Mouse (Mus musculus) embryonic facial prominence, embryonic 11.5 days (tissue): ENCODE measurements at regions not wholly inside any gene's neighbourhood (a gene's known extent, or its start where the extent isn't known, plus 50 kb on each side); places are given as distances from the start of the nearest gene placed in this dataset.
A peak's percentile ranks its signal among the peaks of the same experiment; 100 is the strongest.

Source experiments
- ATAC-seq: fragments of 200-750 bp; cut with Nextera tagmentation; replicated peaks from 2 replicates; pipeline ENCODE4 v1.8.0; 2017; ENCODE audit warnings: low read depth; ENCODE audit not compliant: insufficient number of reproducible peaks, low FRiP score, low TSS enrichment
- DNase-seq: peaks from one replicate; pipeline ENCODE4 v3.0.0-alpha.2; 2015; ENCODE audit warnings: low spot score
- H3K27ac ChIP-seq: fragments of 300-500 bp; sonication (generic); replicated peaks from 2 replicates; pipeline ENCODE4 v1.5.1; 2014; ENCODE audit warnings: mild to moderate bottlenecking, low read depth, low read length, control low read depth
- H3K27me3 ChIP-seq: fragments of 300-500 bp; sonication (generic); 2 replicates; pipeline ENCODE4 v1.6.1; 2014; ENCODE audit warnings: mild to moderate bottlenecking, low read length, moderate library complexity, mixed read lengths; ENCODE audit not compliant: control insufficient read depth, insufficient read depth
- H3K36me3 ChIP-seq: fragments of 300-500 bp; sonication (generic); replicated peaks from 2 replicates; pipeline ENCODE4 v1.6.1; 2014; ENCODE audit warnings: low read depth, mild to moderate bottlenecking, low read length, moderate library complexity, mixed read lengths; ENCODE audit not compliant: control insufficient read depth, insufficient read depth
- H3K4me1 ChIP-seq: fragments of 300-500 bp; sonication (generic); 2 replicates; pipeline ENCODE4 v1.6.1; 2014; ENCODE audit warnings: low read length, mixed read lengths; ENCODE audit not compliant: control insufficient read depth, insufficient read depth
- H3K4me2 ChIP-seq: fragments of 300-500 bp; sonication (generic); 2 replicates; pipeline ENCODE4 v1.6.1; 2014; ENCODE audit warnings: low read depth, mild to moderate bottlenecking, control low read depth, low read length, moderate library complexity
- H3K4me3 ChIP-seq: fragments of 300-500 bp; sonication (generic); 2 replicates; pipeline ENCODE4 v1.5.1; 2014; ENCODE audit warnings: low read depth, low read length, control low read depth
- H3K9ac ChIP-seq: fragments of 300-500 bp; sonication (generic); replicated peaks from 2 replicates; pipeline ENCODE4 v1.6.1; 2014; ENCODE audit warnings: mild to moderate bottlenecking, control low read depth, low read length
- H3K9me3 ChIP-seq: fragments of 300-500 bp; sonication (generic); replicated peaks from 2 replicates; pipeline ENCODE4 v1.6.1; 2016; ENCODE audit warnings: mild to moderate bottlenecking, low read length, inconsistent platforms, mixed read lengths; ENCODE audit not compliant: control insufficient read depth
- WGBS: fragments of 180-500 bp; shearing (Covaris S2); extraction: QIAGEN DNeasy Blood & Tissue Kit; methylation state at CpG from one replicate; pipeline ENCODE4 v1.1.7; 2014; 5-methylcytosine and 5-hydroxymethylcytosine counted together

DNA sequence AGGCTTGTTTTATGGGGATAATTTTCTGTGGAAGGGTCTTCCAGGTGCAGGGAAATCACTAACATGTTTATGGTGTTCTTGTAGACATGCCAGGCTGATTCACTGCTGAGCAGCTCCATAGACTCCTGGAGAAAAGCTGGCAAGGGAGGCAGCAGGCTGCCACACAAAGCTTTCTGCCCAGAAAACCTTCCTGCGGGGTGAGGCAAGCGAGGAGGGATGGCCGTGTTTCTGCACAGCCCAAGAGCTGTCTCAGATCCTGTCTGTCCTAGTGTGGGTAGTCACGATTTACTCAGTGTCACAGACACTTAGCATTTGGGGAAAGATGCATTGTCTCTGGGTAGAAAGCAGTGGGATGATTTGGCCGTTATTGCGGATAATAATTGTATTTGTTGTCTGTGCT is 244.2 kb upstream of the Ppp2r3a start:
- Histone ChIP-seq H3K4me3 (no peak overlapping the region), H3K4me2 (no peak overlapping the region), H3K4me1 (no peaks in the 10 kb centered on the region), H3K27ac (no peak overlapping the region), H3K9ac (no peak overlapping the region), H3K36me3 (no peaks in the 10 kb centered on the region), H3K27me3 (no peaks in the 10 kb centered on the region), H3K9me3 (no peaks in the 10 kb centered on the region)
- WGBS, result 82% methylated on average over 6 of the region's 6 CpGs
- ATAC-seq, result no peak
- no peak for DNase-seq

DNA sequence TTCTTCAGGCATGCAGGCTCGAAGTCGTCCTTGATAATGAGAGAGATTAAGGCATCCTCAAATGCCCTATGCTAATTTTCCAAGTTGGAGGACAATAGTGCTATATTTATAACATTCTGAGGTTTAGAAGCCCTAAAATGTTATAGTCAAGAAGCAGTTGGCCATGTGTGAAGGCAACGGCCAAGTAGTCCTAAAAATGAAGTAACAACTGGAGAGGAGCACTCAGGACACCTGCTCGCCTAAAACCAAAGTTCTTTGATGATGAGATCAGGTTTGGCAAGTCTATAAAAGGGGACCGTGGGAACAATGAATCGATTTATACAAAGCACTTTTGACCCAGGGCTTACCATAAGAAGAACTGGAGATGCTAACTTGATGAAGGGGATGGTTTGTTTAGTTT is 237.4 kb upstream of the Ppp2r3a start:
- no peak overlapping the region for H3K4me3 ChIP-seq
- WGBS, result 83% methylated on average over 6 of the region's 6 CpGs
- H3K9ac ChIP-seq, result no peak overlapping the region
- no peak overlapping the region for H3K27ac ChIP-seq
- no peak for ATAC-seq
- no peaks in the 10 kb centered on the region for H3K9me3 ChIP-seq
- H3K4me1 ChIP-seq, result no peaks in the 10 kb centered on the region
- H3K4me2 ChIP-seq, result no peak overlapping the region; the same call in 1 of the 2 replicates
- no peaks in the 10 kb centered on the region for H3K27me3 ChIP-seq
- no peak for DNase-seq
- no peaks in the 10 kb centered on the region for H3K36me3 ChIP-seq

DNA sequence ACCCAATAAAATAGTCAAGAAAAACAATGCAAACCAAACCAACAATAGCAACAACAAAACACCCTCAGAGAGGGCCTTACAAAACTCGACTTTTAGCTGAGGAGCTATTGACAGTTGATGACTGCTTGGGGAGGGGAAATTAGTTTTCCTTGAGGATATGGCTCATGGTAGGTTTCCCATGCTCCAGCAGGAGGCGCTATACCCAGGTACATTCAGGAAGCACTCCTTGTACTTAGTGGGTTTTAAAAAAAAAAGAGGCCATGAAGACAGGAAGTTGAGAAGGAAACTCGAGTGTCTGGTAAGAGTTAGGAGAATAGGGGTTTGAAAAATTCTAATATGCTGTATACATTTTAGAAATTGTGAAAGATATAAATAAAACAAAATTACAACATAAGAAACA is 224.6 kb upstream of the Ppp2r3a start:
- 60% methylated on average over 3 of the region's 3 CpGs for WGBS
- Histone ChIP-seq H3K27ac (no peak overlapping the region), H3K4me3 (no peak overlapping the region), H3K4me2 (no peak overlapping the region), H3K9ac (no peak overlapping the region), H3K36me3 (no peaks in the 10 kb centered on the region), H3K4me1 (no peaks in the 10 kb centered on the region), H3K9me3 (no peaks in the 10 kb centered on the region), H3K27me3 (no peaks in the 10 kb centered on the region)
- DNase-seq (no peak), ATAC-seq (no peak)

DNA sequence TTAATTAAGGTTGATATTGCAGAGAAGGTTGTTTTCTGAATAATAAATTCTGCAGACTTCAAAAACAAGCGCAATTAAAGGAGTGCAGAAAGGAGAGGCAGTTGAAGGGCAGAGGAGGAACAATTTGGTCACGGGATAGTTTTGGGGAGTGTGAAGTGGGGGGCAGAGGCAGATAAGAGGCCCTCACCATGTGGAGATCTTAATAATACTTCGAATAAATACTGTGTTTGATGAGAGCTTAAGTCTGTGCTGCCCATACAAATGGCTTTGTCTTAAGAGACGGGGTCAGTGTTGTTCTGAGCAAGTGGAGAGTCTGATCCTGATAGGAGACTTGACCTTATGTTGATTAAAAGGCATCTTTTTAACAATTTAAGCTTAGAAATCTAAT is 221.5 kb upstream of the Ppp2r3a start:
- Histone ChIP-seq H3K9ac (no peak overlapping the region), H3K27me3 (no peaks in the 10 kb centered on the region), H3K4me2 (no peak overlapping the region), H3K36me3 (no peaks in the 10 kb centered on the region), H3K9me3 (no peaks in the 10 kb centered on the region), H3K4me1 (no peaks in the 10 kb centered on the region), H3K27ac (no peak overlapping the region), H3K4me3 (no peak overlapping the region)
- WGBS, result 78% methylated on average over 4 of the region's 4 CpGs
- DNase-seq (no peak), ATAC-seq (0 out of 2 replicates have a peak, but pooled peaks have one; percentile 14)

DNA sequence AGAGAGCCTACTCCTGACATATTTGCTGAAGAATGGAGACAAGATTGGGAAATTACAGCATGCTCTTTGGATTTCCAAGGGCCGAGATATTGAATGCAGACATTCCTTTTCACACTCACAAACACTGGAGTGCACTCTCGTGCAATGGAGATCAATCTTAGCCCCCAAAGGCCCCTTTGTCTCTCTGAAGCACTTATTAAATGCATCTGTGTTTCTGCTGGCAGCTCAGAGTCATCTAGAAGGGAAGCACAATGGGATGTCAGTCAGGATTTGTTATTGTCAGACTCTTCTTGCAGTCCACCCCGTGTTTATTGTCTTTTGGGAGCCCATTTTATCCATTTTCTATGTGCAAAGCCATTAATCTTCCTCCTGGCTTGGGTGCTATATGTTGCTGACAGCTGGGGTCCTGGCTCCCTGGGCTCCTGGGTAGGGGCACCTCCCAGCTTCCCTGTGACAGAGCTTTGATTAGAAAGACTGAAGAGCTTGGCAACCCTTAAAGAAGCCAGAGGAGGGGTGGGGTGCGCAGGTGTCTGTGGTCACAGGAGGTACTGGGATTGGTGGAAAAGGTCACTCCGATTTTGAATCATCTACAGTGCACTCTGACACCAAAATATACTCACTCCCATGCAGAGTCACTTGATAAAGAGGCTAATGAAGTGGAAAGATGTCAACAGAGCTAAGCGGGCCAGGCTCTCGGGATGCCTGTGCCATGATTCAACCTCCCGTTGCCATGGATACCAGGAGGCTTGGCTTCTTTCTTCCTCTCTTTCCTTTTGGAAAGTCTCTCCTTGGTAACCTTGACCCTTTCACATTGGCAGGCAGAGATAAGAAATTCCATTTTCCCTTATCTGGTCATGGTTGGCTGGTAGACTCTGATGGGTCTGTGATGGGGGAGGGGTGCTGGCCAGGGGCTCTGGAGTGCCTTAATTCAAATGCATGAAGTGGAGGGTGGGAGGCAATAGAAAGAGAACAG is 220.8 kb upstream of the Ppp2r3a start:
- H3K27ac ChIP-seq, result no peak overlapping the region
- ATAC-seq, result peak; percentile 80

DNA sequence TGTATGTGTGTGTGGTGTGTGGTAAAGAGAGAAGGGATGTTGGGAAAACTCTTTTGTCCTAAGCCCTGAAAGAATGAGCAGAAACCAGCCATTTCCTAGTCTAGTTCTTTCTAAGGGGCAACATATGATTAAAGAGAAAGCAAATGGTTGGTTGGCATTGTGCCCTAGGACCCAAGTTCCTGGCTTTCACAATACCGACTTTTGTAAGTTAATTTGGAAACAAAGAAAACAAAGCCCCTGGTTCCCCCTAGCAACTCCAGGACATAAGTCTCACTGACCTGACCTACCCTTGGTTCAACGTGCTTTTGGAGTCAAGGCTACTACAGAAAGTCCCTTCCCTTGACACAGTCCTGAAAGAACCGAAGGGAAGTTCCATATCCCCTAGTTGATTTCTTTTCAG is 220.1 kb upstream of the Ppp2r3a start:
- Histone ChIP-seq H3K9ac (no peak overlapping the region), H3K27me3 (no peaks in the 10 kb centered on the region), H3K4me1 (no peaks in the 10 kb centered on the region), H3K9me3 (no peaks in the 10 kb centered on the region), H3K27ac (no peak overlapping the region), H3K4me3 (no peak overlapping the region), H3K4me2 (no peak overlapping the region), H3K36me3 (no peaks in the 10 kb centered on the region)
- no peak for DNase-seq
- 60% methylated on average over 3 of the region's 3 CpGs for WGBS
- ATAC-seq, result no peak

More for the DNA sequence above, 220.8 kb upstream of the Ppp2r3a start:
- H3K4me3 ChIP-seq, result no peak overlapping the region
- no peaks in the 10 kb centered on the region for H3K36me3 ChIP-seq
- no peaks in the 10 kb centered on the region for H3K27me3 ChIP-seq
- peak; percentile 53 for DNase-seq
- no peaks in the 10 kb centered on the region for H3K4me1 ChIP-seq
- no peaks in the 10 kb centered on the region for H3K9me3 ChIP-seq
- WGBS, result 47% methylated on average over 8 of the region's 8 CpGs
- no peak overlapping the region for H3K4me2 ChIP-seq
- no peak overlapping the region for H3K9ac ChIP-seq

DNA sequence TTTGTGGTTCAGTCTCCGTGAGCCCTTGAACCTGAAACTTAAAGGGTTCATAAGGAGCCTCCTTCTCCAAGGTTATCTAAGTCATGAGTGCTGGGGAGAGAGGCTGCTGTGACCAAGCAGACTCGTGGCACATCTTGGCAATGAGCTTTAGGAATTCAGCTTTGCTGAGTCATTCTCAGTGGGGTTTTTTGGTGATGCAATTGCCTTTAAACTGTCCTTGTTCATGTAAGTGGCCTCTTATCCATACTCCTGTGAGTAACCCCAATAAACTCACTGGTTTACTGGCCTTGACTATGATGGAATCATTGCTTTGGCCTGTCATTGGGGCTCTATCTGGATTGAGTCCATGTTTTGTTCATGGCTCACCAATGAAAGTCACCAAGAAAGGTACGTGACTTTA is 218.2 kb upstream of the Ppp2r3a start:
- no peaks in the 10 kb centered on the region for H3K27me3 ChIP-seq
- DNase-seq, result no peak
- 73% methylated on average over 3 of the region's 3 CpGs for WGBS
- no peak for ATAC-seq
- H3K4me3 ChIP-seq, result no peak overlapping the region
- no peaks in the 10 kb centered on the region for H3K4me1 ChIP-seq
- H3K4me2 ChIP-seq, result no peak overlapping the region
- no peak overlapping the region for H3K27ac ChIP-seq
- no peak overlapping the region for H3K9ac ChIP-seq
- no peaks in the 10 kb centered on the region for H3K9me3 ChIP-seq
- no peaks in the 10 kb centered on the region for H3K36me3 ChIP-seq

DNA sequence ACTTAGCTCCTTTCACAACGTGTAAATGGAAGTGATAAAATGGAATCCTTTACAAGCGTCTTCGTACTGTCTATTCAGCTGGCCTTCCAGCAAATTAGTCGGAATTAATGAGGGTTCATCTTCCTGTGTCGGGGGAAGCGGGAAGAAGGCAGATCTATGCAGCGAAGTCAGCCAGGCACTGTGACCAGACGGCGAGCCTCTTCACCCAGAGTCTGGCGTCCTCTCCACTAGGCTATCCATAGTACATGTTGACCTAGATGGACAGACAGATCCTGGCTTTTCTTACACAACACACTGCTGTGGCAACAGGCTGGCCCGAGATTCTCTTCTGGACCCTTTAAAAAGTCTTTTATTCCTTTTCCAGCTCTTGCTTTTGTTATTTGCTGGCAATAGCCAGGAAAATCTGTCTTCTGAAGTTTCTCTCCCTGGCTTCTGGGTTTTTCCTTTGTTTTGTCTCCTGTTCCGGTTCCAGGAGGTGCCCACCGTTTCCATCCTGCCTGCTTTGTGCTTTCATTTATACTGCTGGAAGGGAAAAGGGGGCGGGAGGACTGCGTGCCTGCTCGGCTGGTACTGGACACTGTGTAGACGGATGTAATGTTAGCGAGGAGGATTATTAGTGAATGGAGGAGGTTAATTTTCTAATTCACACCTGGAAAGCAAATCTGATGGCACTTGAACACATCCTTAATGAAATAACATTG is 213.3 kb upstream of the Ppp2r3a start:
- Histone ChIP-seq H3K9me3 (no peaks in the 10 kb centered on the region), H3K27ac (no peak overlapping the region), H3K27me3 (no peaks in the 10 kb centered on the region), H3K36me3 (no peaks in the 10 kb centered on the region), H3K4me1 (no peaks in the 10 kb centered on the region), H3K9ac (no peak overlapping the region), H3K4me3 (no peak overlapping the region), H3K4me2 (no peak overlapping the region)
- WGBS, result 68% methylated on average over 18 of the region's 18 CpGs
- ATAC-seq, result no peak
- DNase-seq, result no peak
